Mouse (Mus musculus) midbrain, embryonic 11.5 days (tissue): Measurements from ENCODE around the gene Dab1. TPM values are rescaled to one million over a fixed set of nuclear protein-coding genes. Genes with fewer than 3 reads are reported as not detected.

Experiments
- ATAC-seq: fragments of 200-750 bp; cut with Nextera tagmentation; 2 replicates; pipeline ENCODE4 v1.8.0; 2017; ENCODE audit warnings: moderate TSS enrichment, moderate library complexity; ENCODE audit not compliant: low FRiP score
- DNase-seq: peaks from one replicate; pipeline ENCODE4 v3.0.0; 2015; ENCODE audit warnings: low spot score; ENCODE audit errors: missing footprints
- H3K27ac ChIP-seq: fragments of 300-500 bp; sonication (generic); 2 replicates; pipeline ENCODE4 v1.5.1; 2014; ENCODE audit warnings: low read depth, low read length
- H3K27me3 ChIP-seq: fragments of 300-500 bp; sonication (generic); 2 replicates; pipeline ENCODE4 v1.6.1; 2014; ENCODE audit warnings: mild to moderate bottlenecking, low read length, moderate library complexity, mixed read lengths; ENCODE audit not compliant: control insufficient read depth, insufficient read depth
- H3K36me3 ChIP-seq: fragments of 300-500 bp; sonication (generic); 2 replicates; pipeline ENCODE4 v1.6.1; 2014; ENCODE audit warnings: mild to moderate bottlenecking, low read length, moderate library complexity, mixed read lengths; ENCODE audit not compliant: control insufficient read depth, insufficient read depth
- H3K4me1 ChIP-seq: fragments of 300-500 bp; sonication (generic); 2 replicates; pipeline ENCODE4 v1.6.1; 2014; ENCODE audit warnings: low read length; ENCODE audit not compliant: control insufficient read depth, insufficient read depth
- H3K4me2 ChIP-seq: fragments of 300-500 bp; sonication (generic); 2 replicates; pipeline ENCODE4 v1.6.1; 2014; ENCODE audit warnings: mild to moderate bottlenecking, moderate library complexity
- H3K4me3 ChIP-seq: fragments of 300-500 bp; sonication (generic); 2 replicates; pipeline ENCODE4 v1.5.1; 2014; ENCODE audit warnings: low read depth, low read length
- H3K9ac ChIP-seq: fragments of 300-500 bp; sonication (generic); 2 replicates; pipeline ENCODE4 v1.6.1; 2014; ENCODE audit warnings: low read length
- H3K9me3 ChIP-seq: fragments of 300-500 bp; sonication (generic); 2 replicates; pipeline ENCODE4 v1.6.1; 2016; ENCODE audit warnings: low read length; ENCODE audit not compliant: control insufficient read depth
- WGBS: fragments of 180-500 bp; shearing (Covaris S2); extraction: QIAGEN DNeasy Blood & Tissue Kit; methylation state at CpG from one replicate; pipeline ENCODE4 v1.1.7; 2014; 5-methylcytosine and 5-hydroxymethylcytosine counted together
- polyA plus RNA-seq: library from polyadenylated mRNA; unstranded; fragments of >200 nt; fragmentation: Nextera tagmentation; extraction: Ambion mirVana; gene quantifications from 2 replicates; pipeline ENCODE4 v1.2.1, GENCODE M21; 2014

The Dab1 gene
- polyA plus RNA-seq, 1 experiment from 2014 or later = 43.2 TPM

DNA sequence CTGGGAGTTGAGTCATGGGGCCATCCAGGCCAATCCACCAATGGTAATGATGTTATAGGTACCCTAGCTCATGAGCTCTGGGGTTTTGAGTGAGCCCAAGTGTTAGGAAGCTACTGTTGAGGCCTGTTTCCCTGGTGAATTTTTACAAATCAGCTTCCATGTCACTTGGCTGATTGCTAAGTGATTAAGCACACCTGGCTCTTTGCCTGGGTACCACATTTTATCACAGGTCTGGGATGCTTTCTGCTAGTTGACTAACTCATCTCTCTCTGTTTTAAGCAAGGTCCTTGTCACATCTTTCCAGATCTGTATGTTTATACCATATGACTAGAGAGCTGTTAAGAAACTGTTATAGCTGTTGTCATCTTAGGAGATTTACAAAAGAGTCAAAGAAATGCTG is 1051.6 kb downstream of the Dab1 start:
- Histone ChIP-seq H3K36me3 (no peaks in the 10 kb centered on the region), H3K27me3 (no peaks in the 10 kb centered on the region), H3K4me2 (no peak overlapping the region), H3K4me1 (no peaks in the 10 kb centered on the region), H3K9me3 (no peaks in the 10 kb centered on the region), H3K4me3 (no peak overlapping the region), H3K27ac (no peak overlapping the region), H3K9ac (no peak overlapping the region)
- no peak for DNase-seq
- no peak for ATAC-seq

DNA sequence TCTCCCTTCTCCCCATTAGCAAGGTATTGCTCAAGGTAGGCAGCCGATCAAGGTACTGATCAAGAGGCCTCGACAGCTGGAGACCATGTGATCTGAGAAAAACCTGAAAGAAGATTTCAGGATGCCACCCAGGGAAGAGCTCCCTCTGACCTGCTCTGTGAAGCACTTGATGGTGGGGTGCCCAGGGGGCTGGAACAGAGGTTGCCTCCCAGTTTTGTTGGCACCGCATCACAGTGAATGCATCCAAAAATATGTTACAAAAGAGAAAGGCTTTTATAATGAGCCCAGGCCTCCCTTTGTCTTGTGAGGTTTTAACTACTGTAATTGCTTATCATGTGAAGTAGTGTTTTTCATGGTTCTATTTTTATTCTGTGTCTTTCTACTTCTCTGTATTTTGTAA is 1054.2 kb downstream of the Dab1 start:
- Histone ChIP-seq H3K9ac (no peak overlapping the region), H3K4me2 (no peak overlapping the region), H3K4me1 (no peaks in the 10 kb centered on the region), H3K27ac (no peak overlapping the region), H3K27me3 (no peaks in the 10 kb centered on the region), H3K9me3 (no peaks in the 10 kb centered on the region), H3K4me3 (no peak overlapping the region), H3K36me3 (no peaks in the 10 kb centered on the region)
- DNase-seq = no peak
- no peak for ATAC-seq
- WGBS = 82% methylated on average over 3 of the region's 3 CpGs

DNA sequence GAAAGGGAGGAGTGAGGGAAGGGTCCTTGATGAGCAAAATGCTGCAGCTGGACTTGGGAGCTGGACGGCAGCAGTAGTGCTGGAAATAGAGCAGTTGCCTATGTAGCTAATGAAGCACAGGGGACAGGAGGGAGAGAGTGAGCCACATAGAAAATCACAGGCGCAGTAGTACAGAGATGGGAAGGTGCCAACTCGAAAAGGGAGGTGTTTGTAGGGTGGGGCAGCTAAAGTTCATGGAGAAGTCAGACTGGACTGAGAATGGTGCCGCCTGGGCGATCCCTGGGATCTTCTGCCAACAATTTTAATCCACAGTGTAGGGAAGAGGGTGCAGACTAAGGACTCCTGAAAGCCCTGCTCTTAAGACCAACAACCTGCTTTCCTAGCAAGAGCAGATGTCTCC is 1055.5 kb downstream of the Dab1 start:
- WGBS = 91% methylated on average over 5 of the region's 5 CpGs
- Histone ChIP-seq H3K4me2 (no peak overlapping the region), H3K9me3 (no peaks in the 10 kb centered on the region), H3K27me3 (no peaks in the 10 kb centered on the region), H3K27ac (no peak overlapping the region), H3K4me1 (no peaks in the 10 kb centered on the region), H3K9ac (no peak overlapping the region), H3K36me3 (no peaks in the 10 kb centered on the region), H3K4me3 (no peak overlapping the region)
- ATAC-seq = no peak
- no peak for DNase-seq

- no peak for DNase-seq
- WGBS = 87% methylated on average over 7 of the region's 7 CpGs
- Histone ChIP-seq H3K9ac (no peak overlapping the region), H3K9me3 (no peaks in the 10 kb centered on the region), H3K36me3 (no peaks in the 10 kb centered on the region), H3K4me1 (no peaks in the 10 kb centered on the region), H3K4me3 (no peak overlapping the region), H3K27me3 (no peaks in the 10 kb centered on the region), H3K27ac (no peak overlapping the region), H3K4me2 (no peak overlapping the region)
- no peak for ATAC-seq
Observed at GRCm38 (mm10) chr4:104678234-104678633, 1059.1 kb downstream of the Dab1 start.

DNA sequence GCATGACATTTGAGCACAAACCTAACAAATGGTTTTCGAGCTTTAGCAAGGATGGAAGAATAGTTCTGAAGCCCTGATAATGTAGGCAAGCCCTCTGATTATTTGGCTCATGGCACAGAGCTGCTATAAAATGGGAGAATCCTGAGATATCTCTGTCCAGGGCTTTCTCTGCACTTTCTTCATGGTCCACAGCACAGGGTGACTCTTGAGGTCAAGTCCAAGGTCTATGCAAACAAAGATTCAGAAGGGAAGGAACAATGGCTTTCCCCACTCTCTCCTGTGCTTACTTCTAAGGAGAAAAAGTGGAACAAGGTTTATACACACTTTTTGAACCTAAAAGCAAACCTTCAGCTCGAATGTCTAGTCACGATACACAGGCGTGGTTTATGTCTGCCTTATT is 1061.3 kb downstream of the Dab1 start:
- no peaks in the 10 kb centered on the region for H3K4me1 ChIP-seq
- H3K27me3 ChIP-seq = no peaks in the 10 kb centered on the region
- H3K4me2 ChIP-seq = no peak overlapping the region
- no peak for DNase-seq
- no peak overlapping the region for H3K27ac ChIP-seq
- H3K4me3 ChIP-seq = no peak overlapping the region
- no peak overlapping the region for H3K9ac ChIP-seq
- H3K36me3 ChIP-seq = no peaks in the 10 kb centered on the region
- WGBS = 86% methylated on average over 4 of the region's 4 CpGs
- no peaks in the 10 kb centered on the region for H3K9me3 ChIP-seq
- ATAC-seq = no peak

- Histone ChIP-seq H3K27ac (no peak overlapping the region), H3K4me3 (no peak overlapping the region), H3K9ac (no peak overlapping the region), H3K9me3 (no peaks in the 10 kb centered on the region), H3K36me3 (no peaks in the 10 kb centered on the region), H3K4me2 (no peak overlapping the region), H3K4me1 (no peaks in the 10 kb centered on the region; the same call in 1 of the 2 replicates), H3K27me3 (no peaks in the 10 kb centered on the region)
- no peak for ATAC-seq
- WGBS = 73% methylated on average over 18 of the region's 18 CpGs
- no peak for DNase-seq
Observed at GRCm38 (mm10) chr4:104686137-104686809, 1067.1 kb downstream of the Dab1 start.

- no peaks in the 10 kb centered on the region for H3K9me3 ChIP-seq
- no peaks in the 10 kb centered on the region for H3K36me3 ChIP-seq
- no peaks in the 10 kb centered on the region; the same call in 1 of the 2 replicates for H3K4me1 ChIP-seq
- H3K4me3 ChIP-seq = no peak overlapping the region
- no peak overlapping the region for H3K9ac ChIP-seq
- H3K27me3 ChIP-seq = no peaks in the 10 kb centered on the region
- 34% methylated on average over 3 of the region's 3 CpGs for WGBS
- H3K4me2 ChIP-seq = no peak overlapping the region
- ATAC-seq (peak; percentile 71), DNase-seq (no peak)
- no peak overlapping the region for H3K27ac ChIP-seq
Observed at GRCm38 (mm10) chr4:104689047-104689446, 1069.9 kb downstream of the Dab1 start.

DNA sequence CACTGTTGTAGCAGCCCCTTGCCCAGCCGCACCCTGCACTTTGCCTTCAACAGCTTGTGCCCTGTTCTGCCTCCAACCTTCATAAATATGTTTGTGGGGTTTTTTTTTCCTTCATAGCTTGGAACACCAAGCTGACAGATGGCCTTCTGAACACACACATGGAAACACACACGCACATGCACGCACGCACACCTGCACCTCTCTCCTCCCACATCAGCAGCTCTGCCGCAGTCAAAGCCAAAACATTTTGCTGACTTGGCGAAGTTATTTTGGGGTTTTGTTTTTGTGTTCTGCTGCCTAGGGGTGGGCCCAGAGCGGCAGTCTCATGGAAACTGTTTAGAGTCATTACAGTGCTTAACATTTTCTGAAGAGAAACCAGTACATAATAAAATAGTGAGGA is 1071.9 kb downstream of the Dab1 start:
- Histone ChIP-seq H3K36me3 (no peaks in the 10 kb centered on the region), H3K27ac (no peak overlapping the region), H3K4me1 (no peaks in the 10 kb centered on the region; the same call in 1 of the 2 replicates), H3K27me3 (no peaks in the 10 kb centered on the region), H3K9ac (no peak overlapping the region), H3K4me2 (no peak overlapping the region), H3K9me3 (no peaks in the 10 kb centered on the region), H3K4me3 (no peak overlapping the region)
- DNase-seq (no peak), ATAC-seq (no peak)
- 90% methylated on average over 7 of the region's 7 CpGs for WGBS

GRCm38 (mm10) chr4:104694188-104694587 is 1075.0 kb downstream of the Dab1 start:
- ATAC-seq (no peak), DNase-seq (no peak)
- H3K27ac ChIP-seq = no peak overlapping the region

More at GRCm38 (mm10) chr4:104694188-104694587, 1075.0 kb downstream of the Dab1 start:
- no peaks in the 10 kb centered on the region for H3K36me3 ChIP-seq
- no peaks in the 10 kb centered on the region for H3K27me3 ChIP-seq
- H3K4me2 ChIP-seq = no peak overlapping the region
- no peak overlapping the region for H3K4me3 ChIP-seq
- H3K9me3 ChIP-seq = no peaks in the 10 kb centered on the region
- 87% methylated on average over 11 of the region's 11 CpGs for WGBS
- H3K9ac ChIP-seq = no peak overlapping the region
- no peaks in the 10 kb centered on the region for H3K4me1 ChIP-seq
